Mouse (Mus musculus) cerebellum, adult 2 months (tissue): ENCODE data around the gene Coro2b.

ENCODE experiments used
- CTCF ChIP-seq: fragments of 200-500 bp; IDR thresholded peaks from 2 replicates; pipeline ENCODE4 v1.5.1; 2011; ENCODE audit warnings: low read depth, mild to moderate bottlenecking, control low read depth, low read length, moderate library complexity, borderline replicate concordance; ENCODE audit not compliant: insufficient read depth
- POLR2A ChIP-seq: fragments of 200-500 bp; IDR thresholded peaks from 2 replicates; pipeline ENCODE4 v1.6.1; 2011; ENCODE audit warnings: low read length, control low read depth, borderline replicate concordance; ENCODE audit not compliant: insufficient read depth

GRCm38 (mm10) chr9:62380351-62380750 lies 156.5 kb downstream of the Coro2b start:
- TF ChIP-seq CTCF = no peak
- no peak for TF ChIP-seq POLR2A
